Mouse (Mus musculus): ENCODE measurements around the gene Tcf15.

The Tcf15 gene

GRCm38 (mm10) chr2:152143279-152144157 lies at the start of gene Tcf15:
Gene Tcf15 (plus strand): TSS chr2:152143561.
- in situ Hi-C loops (cut with MboI): no loop called here

GRCm38 (mm10) chr2:152094856-152095545 lies 48.4 kb upstream of the Tcf15 start:
- in situ Hi-C loops (cut with MboI): no loop called here

- in situ Hi-C loops (cut with MboI): no loop called here
Measured at GRCm38 (mm10) chr2:152096922-152097321, 46.4 kb upstream of the Tcf15 start.

GRCm38 (mm10) chr2:152097916-152098315 lies 45.4 kb upstream of the Tcf15 start:
- in situ Hi-C loops (cut with MboI): no loop called here

- in situ Hi-C loops (cut with MboI): no loop called here
Measured at GRCm38 (mm10) chr2:152099538-152099937, 43.8 kb upstream of the Tcf15 start.

GRCm38 (mm10) chr2:152101761-152102160 lies 41.6 kb upstream of the Tcf15 start:
- in situ Hi-C loops (cut with MboI): loop anchor here (25.0 kb wide), 1 partner anchor 261 kb away; no protein-coding TSS in a partner anchor

GRCm38 (mm10) chr2:152102369-152102768 lies 41.0 kb upstream of the Tcf15 start:
- in situ Hi-C loops (cut with MboI): loop anchor here (25.0 kb wide), 1 partner anchor 260 kb away; no protein-coding TSS in a partner anchor

GRCm38 (mm10) chr2:152104711-152105317 lies 38.5 kb upstream of the Tcf15 start:
- in situ Hi-C loops (cut with MboI): loop anchor here (25.0 kb wide), 1 partner anchor 257 kb away; no protein-coding TSS in a partner anchor

GRCm38 (mm10) chr2:152105318-152106224 lies 37.8 kb upstream of the Tcf15 start, which contains the start of gene Srxn1:
Gene Srxn1 (plus strand): TSS chr2:152105516.
- in situ Hi-C loops (cut with MboI): loop anchor here (25.0 kb wide), 1 partner anchor 257 kb away; no protein-coding TSS in a partner anchor

- in situ Hi-C loops (cut with MboI): loop anchor here (25.0 kb wide), 1 partner anchor 256 kb away; no protein-coding TSS in a partner anchor
Measured at GRCm38 (mm10) chr2:152106225-152106595, 37.2 kb upstream of the Tcf15 start.

- in situ Hi-C loops (cut with MboI): loop anchor here (25.0 kb wide), 1 partner anchor 256 kb away; no protein-coding TSS in a partner anchor
Measured at GRCm38 (mm10) chr2:152106597-152106996, 36.8 kb upstream of the Tcf15 start.

GRCm38 (mm10) chr2:152108702-152109101 lies 34.7 kb upstream of the Tcf15 start:
- in situ Hi-C loops (cut with MboI): loop anchor here (25.0 kb wide), 1 partner anchor 254 kb away; no protein-coding TSS in a partner anchor

- in situ Hi-C loops (cut with MboI): loop anchor here (25.0 kb wide), 1 partner anchor 253 kb away; no protein-coding TSS in a partner anchor
Measured at GRCm38 (mm10) chr2:152109386-152109785, 34.0 kb upstream of the Tcf15 start.

GRCm38 (mm10) chr2:152111311-152111710 lies 32.0 kb upstream of the Tcf15 start:
- in situ Hi-C loops (cut with MboI): loop anchor here (25.0 kb wide), 1 partner anchor 251 kb away; no protein-coding TSS in a partner anchor

GRCm38 (mm10) chr2:152111920-152112319 lies 31.4 kb upstream of the Tcf15 start:
- in situ Hi-C loops (cut with MboI): loop anchor here (25.0 kb wide), 1 partner anchor 250 kb away; no protein-coding TSS in a partner anchor

GRCm38 (mm10) chr2:152112490-152112889 lies 30.9 kb upstream of the Tcf15 start:
- in situ Hi-C loops (cut with MboI): loop anchor here (25.0 kb wide), 1 partner anchor 250 kb away; no protein-coding TSS in a partner anchor

GRCm38 (mm10) chr2:152112970-152113369 lies 30.4 kb upstream of the Tcf15 start:
- in situ Hi-C loops (cut with MboI): loop anchor here (25.0 kb wide), 1 partner anchor 249 kb away; no protein-coding TSS in a partner anchor

GRCm38 (mm10) chr2:152114057-152114975 lies 29.0 kb upstream of the Tcf15 start:
- in situ Hi-C loops (cut with MboI): loop anchor here (25.0 kb wide), 1 partner anchor 248 kb away; no protein-coding TSS in a partner anchor

GRCm38 (mm10) chr2:152117694-152118093 lies 25.7 kb upstream of the Tcf15 start:
- in situ Hi-C loops (cut with MboI): loop anchor here (25.0 kb wide), 1 partner anchor 245 kb away; no protein-coding TSS in a partner anchor

Data from mature B cell (primary cell).